Mouse (Mus musculus) CD8-positive naive resting alpha-beta T cell, adult 2 months (primary cell): ENCODE measurements at regions not wholly inside any gene's neighbourhood (a gene's known extent, or its start where the extent isn't known, plus 50 kb on each side); places are given as distances from the start of the nearest gene placed in this dataset.

Source experiments
- DNase-seq, 2 experiments: peaks; one replicate each; pipeline ENCODE4 v3.0.0; 2022; ENCODE audit warnings: low read depth in 2 of 2, low spot score in 2 of 2

DNA sequence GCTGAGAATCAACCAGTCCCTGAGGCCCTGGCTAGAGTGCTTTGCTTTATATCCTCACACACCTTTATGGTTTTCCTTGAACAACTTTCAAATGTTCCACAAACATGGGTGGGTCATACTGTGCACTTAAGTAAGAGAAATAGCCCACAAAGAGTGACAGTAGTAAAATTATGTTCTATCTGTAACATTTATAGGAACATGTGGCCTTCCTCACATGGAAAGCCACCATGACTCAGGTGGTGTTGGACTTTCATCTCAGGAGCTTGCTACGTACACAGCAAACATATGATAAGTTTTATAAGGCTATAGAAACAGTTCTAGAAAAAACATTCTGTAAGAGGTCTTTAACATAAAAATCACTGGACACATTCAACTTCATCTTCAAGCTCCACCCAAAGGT is 87.8 kb upstream of the Tle4 start:
- no peak for DNase-seq

GRCm38 (mm10) chr19:14684669-14685068 is 86.8 kb upstream of the Tle4 start:
- no peak for DNase-seq

DNA sequence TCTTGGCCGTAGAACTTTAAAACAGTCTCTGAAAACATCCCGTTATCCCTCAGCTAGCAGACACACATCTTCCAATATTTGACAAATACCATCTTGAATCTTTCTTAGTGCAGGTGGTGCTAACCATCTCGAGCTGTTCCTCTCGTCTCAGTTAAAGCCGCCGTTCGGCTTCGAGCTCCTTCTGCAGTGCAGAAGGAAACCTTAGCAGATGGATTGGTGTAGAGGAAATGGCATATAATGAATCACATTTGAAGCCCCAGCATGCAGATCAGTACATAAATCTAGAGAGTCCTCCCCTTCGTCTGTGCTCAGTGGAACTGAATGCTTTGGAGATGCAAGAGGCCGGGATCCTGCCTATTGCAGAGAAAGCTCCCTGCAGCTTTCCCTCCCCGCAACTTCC is 83.5 kb upstream of the Tle4 start:
- no peak for DNase-seq

DNA sequence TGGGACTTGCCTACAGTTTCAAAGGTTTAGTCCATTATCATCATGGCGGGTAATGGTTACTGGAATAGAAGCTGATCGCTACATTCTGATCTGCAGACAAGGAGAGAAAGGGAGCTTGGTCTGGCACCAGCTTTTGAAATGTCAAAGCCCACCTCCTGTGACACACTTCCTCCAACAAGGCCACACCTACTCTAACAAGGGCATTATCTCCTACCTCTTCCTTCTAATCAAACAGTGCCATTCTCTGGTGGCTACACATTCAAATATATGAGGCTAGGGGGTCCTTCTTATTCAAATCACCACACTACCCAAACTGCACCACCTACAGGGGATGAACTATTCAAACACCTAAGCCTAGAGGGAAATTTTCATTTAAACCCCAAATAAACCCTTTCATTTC is 81.9 kb upstream of the Tle4 start:
- DNase-seq, result no peak

DNA sequence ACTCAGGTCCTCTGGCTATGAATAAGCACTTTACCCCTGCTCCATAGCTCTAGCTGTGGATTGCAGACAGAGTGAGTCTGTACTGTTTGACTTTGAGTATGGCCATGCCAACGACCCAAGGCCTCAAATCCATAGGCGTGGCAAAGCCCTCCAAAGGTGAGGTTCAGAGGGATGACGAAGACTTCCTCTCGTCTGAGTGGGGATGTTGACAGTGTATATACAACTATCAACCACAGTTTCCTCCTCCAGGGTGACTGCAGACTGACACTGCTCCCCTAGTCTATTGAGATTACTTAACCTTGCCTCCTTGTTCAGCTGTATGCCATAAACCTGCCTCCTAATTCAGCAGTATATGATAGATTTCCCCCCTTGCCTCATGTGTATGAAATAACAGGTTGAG is 80.7 kb upstream of the Tle4 start:
- DNase-seq, result peak in 1 of 2 experiments; percentile 23

GRCm38 (mm10) chr19:14676929-14677328 is 79.1 kb upstream of the Tle4 start:
- DNase-seq, result no peak

DNA sequence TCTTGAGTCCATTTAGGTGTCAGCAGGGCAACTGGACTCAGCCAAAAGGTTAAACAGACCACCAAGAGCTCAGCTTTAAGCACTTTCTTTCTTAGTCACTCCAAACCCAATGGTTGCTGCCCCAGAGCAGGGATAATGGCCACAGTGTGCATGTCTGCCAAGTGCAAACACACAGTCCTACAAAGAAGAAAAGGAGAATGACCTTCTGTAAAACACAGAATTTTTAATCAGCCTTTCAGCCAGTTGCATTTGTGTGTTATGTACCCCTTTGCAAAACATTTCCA is 72.9 kb upstream of the Tle4 start:
- no peak for DNase-seq

DNA sequence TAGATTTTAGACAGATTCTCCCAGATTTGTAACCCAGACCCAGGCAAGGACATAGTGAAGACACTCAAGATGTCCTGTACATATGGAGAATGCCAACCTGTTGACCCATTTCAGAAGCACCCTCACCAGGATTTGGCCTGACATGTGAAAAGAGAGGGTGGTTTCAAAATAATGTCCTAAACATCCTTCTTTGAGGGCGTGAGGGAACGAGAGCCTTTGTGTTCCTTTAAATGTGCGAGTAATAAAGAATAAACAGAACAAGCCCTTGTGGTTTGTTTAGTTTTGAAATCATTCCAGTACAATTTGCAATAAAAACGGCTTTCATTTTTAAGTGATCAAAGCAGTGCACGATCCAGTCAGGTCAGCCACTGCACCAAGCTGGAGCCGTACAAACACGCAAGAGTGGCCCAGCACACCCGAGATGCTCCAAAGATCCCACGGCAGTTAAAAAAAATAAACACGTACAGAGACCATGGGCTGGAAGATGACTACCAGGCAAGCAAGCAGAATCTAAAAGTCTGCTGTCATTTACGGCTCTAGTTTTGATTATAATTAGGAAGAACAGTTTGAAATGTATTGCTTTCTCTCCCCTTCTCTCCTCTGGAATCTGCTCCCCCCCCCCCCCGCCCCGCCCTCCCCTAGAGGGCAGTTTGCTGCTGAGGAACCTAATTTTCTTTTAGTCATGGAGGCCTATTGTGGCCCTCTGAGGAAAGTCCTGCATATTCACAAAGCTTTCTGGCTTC is 72.4 kb upstream of the Tle4 start:
- no peak for DNase-seq

GRCm38 (mm10) chr19:14668512-14669181 is 70.8 kb upstream of the Tle4 start:
- DNase-seq, result no peak

- DNase-seq, result no peak
Measured at GRCm38 (mm10) chr19:14664682-14665417, 67.0 kb upstream of the Tle4 start.

DNA sequence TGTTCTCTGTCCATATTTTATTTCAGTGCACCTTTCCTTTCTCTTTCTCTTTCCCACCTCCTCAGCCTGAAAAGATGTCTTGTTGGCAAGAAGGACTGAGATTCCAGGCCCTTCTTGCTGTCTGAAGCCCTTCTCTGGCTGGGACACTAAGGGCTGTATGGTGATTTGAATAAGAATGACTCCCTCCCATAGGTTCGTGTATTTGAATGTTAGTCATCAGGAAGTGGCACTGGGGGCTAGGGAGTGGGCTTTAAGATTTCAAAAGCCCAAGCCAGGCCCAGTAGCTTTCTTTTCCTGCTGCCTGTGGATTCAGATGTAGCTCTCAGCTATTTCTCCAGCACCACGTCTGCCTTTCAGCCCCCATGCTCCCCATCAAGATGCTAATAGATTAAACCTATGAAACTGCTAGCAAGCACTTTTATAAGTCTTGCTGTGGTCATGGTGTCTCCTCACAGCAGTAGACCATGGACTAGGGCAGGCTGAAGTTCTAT is 66.3 kb upstream of the Tle4 start:
- no peak for DNase-seq

- DNase-seq, result no peak
Measured at GRCm38 (mm10) chr19:14663350-14663749, 65.5 kb upstream of the Tle4 start.

GRCm38 (mm10) chr19:14659725-14660124 is 61.9 kb upstream of the Tle4 start:
- DNase-seq, result no peak

DNA sequence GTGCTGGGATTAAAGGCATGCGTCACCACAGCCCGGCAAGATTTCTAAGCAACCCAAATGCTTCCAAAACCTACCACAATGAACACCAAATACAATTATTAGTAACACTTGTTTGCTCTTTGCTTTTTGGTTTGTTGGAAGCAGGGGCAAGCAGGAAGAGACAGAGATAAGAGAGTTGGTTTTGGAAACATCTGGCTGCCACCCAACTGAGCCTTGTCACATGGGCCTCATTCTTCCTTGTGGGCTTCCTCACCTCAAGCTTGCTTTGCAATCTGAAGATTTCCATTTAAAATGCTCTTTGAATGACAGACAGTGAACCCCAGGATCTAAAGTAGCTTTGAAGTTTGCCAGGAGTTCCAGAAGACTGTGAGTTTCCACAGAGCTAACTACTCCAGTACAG is 60.6 kb upstream of the Tle4 start:
- no peak for DNase-seq

GRCm38 (mm10) chr19:14656022-14656388 is 58.2 kb upstream of the Tle4 start:
- DNase-seq, result no peak

DNA sequence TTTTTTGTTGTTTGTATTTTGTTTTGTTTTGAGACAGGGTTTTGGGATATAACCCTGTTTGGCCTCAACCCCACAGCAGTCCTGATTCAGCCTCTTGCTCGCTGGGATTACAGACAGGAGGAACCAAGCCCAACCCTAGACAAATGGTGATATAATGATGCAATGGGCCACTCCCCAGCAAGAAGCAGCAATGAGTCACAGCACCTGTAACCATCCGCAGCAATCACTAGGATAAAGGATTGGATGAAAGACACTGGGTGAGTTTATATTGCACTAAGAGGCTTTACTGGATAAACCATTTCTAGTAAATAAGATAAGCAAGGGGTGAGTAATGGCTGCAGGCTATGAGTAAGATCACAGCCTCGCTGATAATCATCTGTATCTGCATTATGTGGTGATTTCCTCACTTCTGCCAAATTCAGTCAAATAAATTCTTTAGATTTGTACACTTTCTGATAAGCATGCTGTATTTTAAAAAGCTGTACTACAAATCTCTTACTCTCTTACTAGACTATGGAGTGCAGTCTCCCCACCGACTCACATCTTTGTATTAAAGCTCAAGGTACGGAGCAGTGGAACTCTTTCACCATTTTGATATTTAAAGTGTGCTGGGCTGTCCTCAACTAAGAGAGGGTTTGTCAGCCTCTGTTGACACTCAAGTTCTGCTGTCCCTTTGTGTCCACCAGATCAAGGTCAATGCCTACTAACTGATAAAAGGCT is 57.6 kb upstream of the Tle4 start:
- no peak for DNase-seq
